Mouse (Mus musculus) ES-E14 (cell line): Measurements from ENCODE around the gene Psmb8. TPM values are rescaled to one million over a fixed set of nuclear protein-coding genes. Genes with fewer than 3 reads are reported as not detected.

ENCODE experiments used
- DNase-seq: peaks from one replicate; pipeline ENCODE4 v3.0.0-alpha.2; 2013; ENCODE audit warnings: low read depth, low spot score
- H3K27ac ChIP-seq: 2 replicates; pipeline ENCODE4 v1.5.1; 2012; ENCODE audit warnings: low read depth, mild to moderate bottlenecking, low read length, moderate library complexity, mixed read lengths; ENCODE audit not compliant: poor library complexity, insufficient read depth, severe bottlenecking
- H3K36me3 ChIP-seq: 2 replicates; pipeline ENCODE4 v1.6.1; 2012; ENCODE audit warnings: mild to moderate bottlenecking, low read length, moderate library complexity, mixed read lengths; ENCODE audit not compliant: control insufficient read depth, poor library complexity, insufficient read depth, severe bottlenecking
- H3K4me1 ChIP-seq, 2 experiments: fragments of 150-350 bp in 1 of 2; sonication (generic) in 1 of 2; 2 replicates each; pipeline ENCODE4 v1.6.1; 2012; ENCODE audit warnings: low read length in 2 of 2, mild to moderate bottlenecking in 1 of 2, mixed read lengths in 1 of 2; ENCODE audit not compliant: control insufficient read depth in 2 of 2, insufficient read depth in 2 of 2, poor library complexity in 1 of 2
- H3K4me3 ChIP-seq, 2 experiments: fragments of 150-350 bp in 1 of 2; sonication (generic) in 1 of 2; 2 replicates each; pipeline ENCODE4 v1.5.1; 2012; ENCODE audit warnings: low read length in 2 of 2, low read depth in 1 of 2, mild to moderate bottlenecking in 1 of 2, mixed read lengths in 1 of 2; ENCODE audit not compliant: insufficient read depth in 1 of 2, poor library complexity in 1 of 2, severe bottlenecking in 1 of 2
- H3K9ac ChIP-seq: 2 replicates; pipeline ENCODE4 v1.6.1; 2012; ENCODE audit warnings: low read depth, mild to moderate bottlenecking, low read length, mixed read lengths; ENCODE audit not compliant: poor library complexity, insufficient read depth, severe bottlenecking
- H3K9me3 ChIP-seq: fragments of 150-350 bp; sonication (generic); 2 replicates; pipeline ENCODE4 v1.6.1; 2012; ENCODE audit warnings: low read depth, mild to moderate bottlenecking, low read length; ENCODE audit not compliant: control insufficient read depth, insufficient read depth
- CHD2 ChIP-seq: IDR thresholded peaks from 2 replicates; pipeline ENCODE4 v1.6.1; 2014; ENCODE audit warnings: mild to moderate bottlenecking, low read depth, low read length, inconsistent platforms
- HCFC1 ChIP-seq: IDR thresholded peaks from 2 replicates; pipeline ENCODE4 v1.6.1; 2012; ENCODE audit warnings: low read length, inconsistent platforms, borderline replicate concordance; ENCODE audit not compliant: insufficient read depth
- MAFK ChIP-seq: IDR thresholded peaks from 2 replicates; pipeline ENCODE4 v1.6.1; 2014; ENCODE audit warnings: mild to moderate bottlenecking, low read depth, low read length, inconsistent platforms; ENCODE audit not compliant: insufficient read depth
- ZC3H11A ChIP-seq: IDR thresholded peaks from 2 replicates; pipeline ENCODE4 v1.6.1; 2012; ENCODE audit warnings: low read depth, mild to moderate bottlenecking, inconsistent platforms, low read length, borderline replicate concordance
- ZNF384 ChIP-seq: IDR thresholded peaks from 2 replicates; pipeline ENCODE4 v1.6.1; 2012; ENCODE audit warnings: low read depth, low read length, inconsistent platforms
- in situ Hi-C, 2 experiments: fragments of 600-800 bp; cut with MboI; formaldehyde crosslinking; loops; one replicate each; pipeline ENCODE4 v1.15.1; 2025; ENCODE audit warnings: low sequenced_read_pairs in 2 of 2, inconsistent platforms in 1 of 2; ENCODE audit not compliant: unreplicated experiment in 2 of 2
- total RNA-seq: library from RNA; depleted of rRNA; stranded (reverse); fragments of 300-350 nt; gene quantifications from 2 replicates; pipeline ENCODE4 v1.2.3, GENCODE M21; 2012

The Psmb8 gene
- total RNA-seq, 1 experiment: 7.4 TPM

GRCm38 (mm10) chr17:34234926-34235325 lies 37.4 kb downstream of the Psmb8 start:
- no peak for DNase-seq
- H3K27ac ChIP-seq: no peak overlapping the region
- no peak overlapping the region for H3K4me3 ChIP-seq
- in situ Hi-C loops: no loop called here
- H3K4me1 ChIP-seq: no peaks in the 10 kb centered on the region
- no peak for TF ChIP-seq ZC3H11A
- no peak for TF ChIP-seq ZNF384
- TF ChIP-seq MAFK: no peak
- TF ChIP-seq HCFC1: no peak
- no peak for TF ChIP-seq CHD2
- H3K9me3 ChIP-seq: peaks cover 20% of the 10 kb centered on the region
- H3K36me3 ChIP-seq: no peaks in the 10 kb centered on the region
- no peak overlapping the region for H3K9ac ChIP-seq

GRCm38 (mm10) chr17:34236691-34237090 lies 39.2 kb downstream of the Psmb8 start:
- in situ Hi-C loops: no loop called here
- TF ChIP-seq ZNF384 (no peak), ZC3H11A (no peak), HCFC1 (no peak), CHD2 (no peak), MAFK (no peak)
- no peak overlapping the region for H3K27ac ChIP-seq
- H3K4me3 ChIP-seq: no peak overlapping the region
- H3K4me1 ChIP-seq: no peaks in the 10 kb centered on the region
- H3K9ac ChIP-seq: no peak overlapping the region
- no peak for DNase-seq
- peaks cover 20% of the 10 kb centered on the region for H3K9me3 ChIP-seq
- no peaks in the 10 kb centered on the region for H3K36me3 ChIP-seq

- H3K36me3 ChIP-seq: no peaks in the 10 kb centered on the region
- no peak overlapping the region for H3K4me3 ChIP-seq
- in situ Hi-C loops: no loop called here
- H3K27ac ChIP-seq: no peak overlapping the region
- DNase-seq: no peak
- no peak overlapping the region for H3K9ac ChIP-seq
- peaks cover 20% of the 10 kb centered on the region for H3K9me3 ChIP-seq
- TF ChIP-seq ZC3H11A: no peak
- TF ChIP-seq CHD2: no peak
- TF ChIP-seq MAFK: no peak
- no peak for TF ChIP-seq ZNF384
- TF ChIP-seq HCFC1: no peak
- no peaks in the 10 kb centered on the region for H3K4me1 ChIP-seq
Measured at GRCm38 (mm10) chr17:34237741-34238140, 40.2 kb downstream of the Psmb8 start.

GRCm38 (mm10) chr17:34238706-34239105 lies 41.2 kb downstream of the Psmb8 start, which contains the start of gene H2-Ob:
Gene H2-Ob (plus strand): TSS chr17:34238903.
- H3K9ac ChIP-seq: no peak within 1 kb of the TSS
- no peak for DNase-seq
- no peaks in the 10 kb centered on the region for H3K4me1 ChIP-seq
- H3K4me3 ChIP-seq: no peak within 1 kb of the TSS
- TF ChIP-seq MAFK: no peak
- TF ChIP-seq CHD2: peak; percentile 78
- no peak for TF ChIP-seq HCFC1
- TF ChIP-seq ZNF384: 0 out of 2 replicates have a peak, but pooled peaks have one; percentile 25
- TF ChIP-seq ZC3H11A: no peak
- in situ Hi-C loops: no loop called here
- H3K36me3 ChIP-seq: no peaks in the 10 kb centered on the region
- H3K9me3 ChIP-seq: peaks cover 11% of the 10 kb centered on the region; the same call in 1 of the 2 replicates
- H3K27ac ChIP-seq: no peak within 1 kb of the TSS

- H3K27ac ChIP-seq: no peak overlapping the region
- DNase-seq: no peak
- no peaks in the 10 kb centered on the region for H3K4me1 ChIP-seq
- no peak overlapping the region for H3K9ac ChIP-seq
- TF ChIP-seq HCFC1 (no peak), MAFK (no peak), ZNF384 (no peak), CHD2 (no peak)
- H3K36me3 ChIP-seq: no peaks in the 10 kb centered on the region
- in situ Hi-C loops: loop anchor here in 1 of 2 experiments (10.0 kb wide), 1 partner anchor 105 kb away; no protein-coding TSS in a partner anchor
- H3K4me3 ChIP-seq: no peak overlapping the region
- peaks cover 5% of the 10 kb centered on the region; the same call in 1 of the 2 replicates for H3K9me3 ChIP-seq
Measured at GRCm38 (mm10) chr17:34239601-34240041, 42.1 kb downstream of the Psmb8 start.
